Mouse (Mus musculus): Measurements from ENCODE around the gene Gm10277. TPM values are rescaled to one million over a fixed set of nuclear protein-coding genes. Genes with fewer than 3 reads are reported as not detected.

Gm10277 gene
- polyA plus RNA-seq, 1 experiment from 2014 or later, result 0.84 TPM

GRCm38 (mm10) chr11:77813969-77814368 is 26.4 kb upstream of the Gm10277 start:
- WGBS, result 41% methylated on average over 2 of the region's 2 CpGs
- Histone ChIP-seq H3K36me3 (ENCODE audit: control insufficient read depth, insufficient read depth, low read length) (peaks cover 95% of the 10 kb centered on the region), H3K4me3 (ENCODE audit: control insufficient read depth in 1 of 2, insufficient read depth in 1 of 2, low read depth in 1 of 2, low read length in 2 of 2) (no peak overlapping the region), H3K9ac (ENCODE audit: low read length) (no peak overlapping the region), H3K4me2 (ENCODE audit: low read length) (no peak overlapping the region), H3K4me1 (ENCODE audit: control insufficient read depth in 2 of 2, insufficient read depth in 2 of 2, low read length in 2 of 2) (peaks cover 8 to 28% of the 10 kb centered on the region in 2 experiments; a peak in 3 of 4 replicates), H3K27ac (replicated peaks in 1 of 2; ENCODE audit: control insufficient read depth in 1 of 2, insufficient read depth in 1 of 2, low read depth in 2 of 2, low read length in 2 of 2) (no peak overlapping the region), H3K27me3 (ENCODE audit: control insufficient read depth, insufficient read depth, low read length) (no peaks in the 10 kb centered on the region), H3K9me3 (ENCODE audit: control insufficient read depth, low read length) (no peaks in the 10 kb centered on the region)
- no peak for ATAC-seq (ENCODE audit: insufficient number of reproducible peaks, insufficient read depth, low FRiP score, low read depth)

- Histone ChIP-seq H3K4me3 (ENCODE audit: control insufficient read depth in 1 of 2, insufficient read depth in 1 of 2, low read depth in 1 of 2, low read length in 2 of 2) (no peak overlapping the region), H3K36me3 (ENCODE audit: control insufficient read depth, insufficient read depth, low read length) (peaks cover 67% of the 10 kb centered on the region), H3K9ac (ENCODE audit: low read length) (peak overlapping the region; percentile 42; the same call in 1 of the 2 replicates), H3K4me2 (ENCODE audit: low read length) (no peak overlapping the region), H3K27me3 (ENCODE audit: control insufficient read depth, insufficient read depth, low read length) (no peaks in the 10 kb centered on the region), H3K27ac (replicated peaks in 1 of 2; ENCODE audit: control insufficient read depth in 1 of 2, insufficient read depth in 1 of 2, low read depth in 2 of 2, low read length in 2 of 2) (no peak overlapping the region), H3K4me1 (ENCODE audit: control insufficient read depth in 2 of 2, insufficient read depth in 2 of 2, low read length in 2 of 2) (peaks cover 30 to 59% of the 10 kb centered on the region in 2 experiments), H3K9me3 (ENCODE audit: control insufficient read depth, low read length) (no peaks in the 10 kb centered on the region)
- 51% methylated on average over 6 of the region's 6 CpGs for WGBS
- no peak for ATAC-seq (ENCODE audit: insufficient number of reproducible peaks, insufficient read depth, low FRiP score, low read depth)
Observed at GRCm38 (mm10) chr11:77810018-77810417, 22.5 kb upstream of the Gm10277 start.

GRCm38 (mm10) chr11:77809215-77809614 is 21.7 kb upstream of the Gm10277 start:
- H3K4me2 ChIP-seq (ENCODE audit: low read length), result no peak overlapping the region
- no peak for ATAC-seq (ENCODE audit: insufficient number of reproducible peaks, insufficient read depth, low FRiP score, low read depth)
- H3K9ac ChIP-seq (ENCODE audit: low read length), result peak overlapping the region; percentile 42
- no peak overlapping the region for H3K4me3 ChIP-seq (ENCODE audit: control insufficient read depth in 1 of 2, insufficient read depth in 1 of 2, low read depth in 1 of 2, low read length in 2 of 2)
- no peaks in the 10 kb centered on the region for H3K27me3 ChIP-seq (ENCODE audit: control insufficient read depth, insufficient read depth, low read length)
- 57% methylated on average over 4 of the region's 4 CpGs for whole genome bisulfite sequencing
- no peaks in the 10 kb centered on the region for H3K9me3 ChIP-seq (ENCODE audit: control insufficient read depth, low read length)
- H3K36me3 ChIP-seq (ENCODE audit: control insufficient read depth, insufficient read depth, low read length), result peaks cover 59% of the 10 kb centered on the region
- no peak overlapping the region; a peak in 1 of 4 replicates for H3K27ac ChIP-seq (replicated peaks in 1 of 2; ENCODE audit: control insufficient read depth in 1 of 2, insufficient read depth in 1 of 2, low read depth in 2 of 2, low read length in 2 of 2)
- H3K4me1 ChIP-seq (ENCODE audit: control insufficient read depth in 2 of 2, insufficient read depth in 2 of 2, low read length in 2 of 2), result peaks cover 33 to 59% of the 10 kb centered on the region in 2 experiments

GRCm38 (mm10) chr11:77808051-77808465 is 20.5 kb upstream of the Gm10277 start:
- peak overlapping the region; percentile 44 to 67 for H3K27ac ChIP-seq (replicated peaks in 1 of 2; ENCODE audit: control insufficient read depth in 1 of 2, insufficient read depth in 1 of 2, low read depth in 2 of 2, low read length in 2 of 2)
- no peaks in the 10 kb centered on the region for H3K27me3 ChIP-seq (ENCODE audit: control insufficient read depth, insufficient read depth, low read length)
- H3K4me2 ChIP-seq (ENCODE audit: low read length), result peak overlapping the region; percentile 31
- 20% methylated on average over 5 of the region's 5 CpGs for WGBS
- no peak overlapping the region for H3K4me3 ChIP-seq (ENCODE audit: control insufficient read depth in 1 of 2, insufficient read depth in 1 of 2, low read depth in 1 of 2, low read length in 2 of 2)
- H3K9ac ChIP-seq (ENCODE audit: low read length), result peak overlapping the region; percentile 54
- H3K4me1 ChIP-seq (ENCODE audit: control insufficient read depth in 2 of 2, insufficient read depth in 2 of 2, low read length in 2 of 2), result peaks cover 40 to 68% of the 10 kb centered on the region in 2 experiments
- ATAC-seq (ENCODE audit: insufficient number of reproducible peaks, insufficient read depth, low FRiP score, low read depth), result no peak
- peaks cover 48% of the 10 kb centered on the region for H3K36me3 ChIP-seq (ENCODE audit: control insufficient read depth, insufficient read depth, low read length)
- H3K9me3 ChIP-seq (ENCODE audit: control insufficient read depth, low read length), result no peaks in the 10 kb centered on the region

- Histone ChIP-seq H3K9ac (ENCODE audit: low read length) (peak overlapping the region; percentile 49; the same call in 1 of the 2 replicates), H3K4me2 (ENCODE audit: low read length) (peak overlapping the region; percentile 31), H3K27me3 (ENCODE audit: control insufficient read depth, insufficient read depth, low read length) (no peaks in the 10 kb centered on the region), H3K27ac (replicated peaks in 1 of 2; ENCODE audit: control insufficient read depth in 1 of 2, insufficient read depth in 1 of 2, low read depth in 2 of 2, low read length in 2 of 2) (peak overlapping the region in 1 of 2 experiments; percentile 55; a peak in 2 of 4 replicates), H3K36me3 (ENCODE audit: control insufficient read depth, insufficient read depth, low read length) (peaks cover 37% of the 10 kb centered on the region), H3K4me3 (ENCODE audit: control insufficient read depth in 1 of 2, insufficient read depth in 1 of 2, low read depth in 1 of 2, low read length in 2 of 2) (no peak overlapping the region), H3K9me3 (ENCODE audit: control insufficient read depth, low read length) (no peaks in the 10 kb centered on the region), H3K4me1 (ENCODE audit: control insufficient read depth in 2 of 2, insufficient read depth in 2 of 2, low read length in 2 of 2) (peaks cover 46 to 73% of the 10 kb centered on the region in 2 experiments)
- WGBS, result 57% methylated on average over 6 of the region's 6 CpGs
- ATAC-seq (ENCODE audit: insufficient number of reproducible peaks, insufficient read depth, low FRiP score, low read depth), result no peak
Observed at GRCm38 (mm10) chr11:77806855-77807254, 19.3 kb upstream of the Gm10277 start.

GRCm38 (mm10) chr11:77806218-77806617 is 18.7 kb upstream of the Gm10277 start:
- H3K9ac ChIP-seq (ENCODE audit: low read length), result 0 out of 2 replicates have a peak overlapping the region, but pooled peaks have one; percentile 21
- ATAC-seq (ENCODE audit: insufficient number of reproducible peaks, insufficient read depth, low FRiP score, low read depth), result no peak
- peak overlapping the region; percentile 31; the same call in 1 of the 2 replicates for H3K4me2 ChIP-seq (ENCODE audit: low read length)

GRCm38 (mm10) chr11:77802341-77802865 is 14.9 kb upstream of the Gm10277 start:
- Histone ChIP-seq H3K4me1 (ENCODE audit: control insufficient read depth in 2 of 2, insufficient read depth in 2 of 2, low read length in 2 of 2) (peaks cover 40 to 60% of the 10 kb centered on the region in 2 experiments), H3K9me3 (ENCODE audit: control insufficient read depth, low read length) (no peaks in the 10 kb centered on the region), H3K4me2 (ENCODE audit: low read length) (peak overlapping the region; percentile 91), H3K27me3 (ENCODE audit: control insufficient read depth, insufficient read depth, low read length) (no peaks in the 10 kb centered on the region), H3K27ac (replicated peaks in 1 of 2; ENCODE audit: control insufficient read depth in 1 of 2, insufficient read depth in 1 of 2, low read depth in 2 of 2, low read length in 2 of 2) (peak overlapping the region; percentile 98 to 100), H3K9ac (ENCODE audit: low read length) (peak overlapping the region; percentile 89), H3K4me3 (ENCODE audit: control insufficient read depth in 1 of 2, insufficient read depth in 1 of 2, low read depth in 1 of 2, low read length in 2 of 2) (peak overlapping the region; percentile 59 to 63), H3K36me3 (ENCODE audit: control insufficient read depth, insufficient read depth, low read length) (peaks cover 3% of the 10 kb centered on the region; the same call in 1 of the 2 replicates)
- ATAC-seq (ENCODE audit: insufficient number of reproducible peaks, insufficient read depth, low FRiP score, low read depth), result no peak
- WGBS, result 17% methylated on average over 9 of the region's 9 CpGs

More at GRCm38 (mm10) chr11:77806218-77806617, 18.7 kb upstream of the Gm10277 start:
- no peaks in the 10 kb centered on the region for H3K27me3 ChIP-seq (ENCODE audit: control insufficient read depth, insufficient read depth, low read length)
- 16% methylated on average over 2 of the region's 2 CpGs for WGBS
- peak overlapping the region in 1 of 2 experiments; percentile 55; a peak in 3 of 4 replicates for H3K27ac ChIP-seq (replicated peaks in 1 of 2; ENCODE audit: control insufficient read depth in 1 of 2, insufficient read depth in 1 of 2, low read depth in 2 of 2, low read length in 2 of 2)
- H3K4me1 ChIP-seq (ENCODE audit: control insufficient read depth in 2 of 2, insufficient read depth in 2 of 2, low read length in 2 of 2), result peaks cover 46 to 79% of the 10 kb centered on the region in 2 experiments
- no peaks in the 10 kb centered on the region for H3K9me3 ChIP-seq (ENCODE audit: control insufficient read depth, low read length)
- H3K4me3 ChIP-seq (ENCODE audit: control insufficient read depth in 1 of 2, insufficient read depth in 1 of 2, low read depth in 1 of 2, low read length in 2 of 2), result no peak overlapping the region
- peaks cover 30% of the 10 kb centered on the region for H3K36me3 ChIP-seq (ENCODE audit: control insufficient read depth, insufficient read depth, low read length)
